Mouse (Mus musculus): ENCODE results near the gene Oxt.

- TF ChIP-seq CTCF (IDR thresholded peaks at IDR 0.05; ENCODE audit: low read depth) (no peak), EP300 (IDR thresholded peaks at IDR 0.05; ENCODE audit: low read depth) (no peak)
Measured at GRCm38 (mm10) chr2:130618972-130619371, 43.0 kb downstream of the Oxt start.

Data from heart, postnatal 0 days (tissue).